Mouse (Mus musculus) lung, postnatal 10 days (tissue): ENCODE results near the gene 1700028P14Rik.

ENCODE experiments used
- DNase-seq: peaks from one replicate; pipeline ENCODE4 v3.0.0; 2021

The 1700028P14Rik gene

DNA sequence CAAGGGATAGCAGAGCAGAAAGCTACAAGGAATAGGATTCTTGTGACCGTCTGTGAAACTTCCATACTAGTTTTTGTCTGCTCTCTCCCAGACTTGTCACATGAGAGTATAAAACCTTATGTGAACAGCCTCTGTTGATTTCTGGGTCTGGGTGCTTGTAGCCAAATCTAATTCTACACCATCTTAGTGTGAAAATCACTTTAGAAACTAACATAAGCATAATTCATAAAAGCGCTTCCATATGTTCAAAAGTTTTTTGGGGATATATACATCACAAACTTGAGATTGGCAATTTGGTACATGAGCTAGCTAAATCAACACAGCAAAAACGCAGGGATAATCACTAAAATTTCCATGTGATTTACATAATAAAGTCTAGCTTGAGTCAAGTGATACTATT lies 57.7 kb downstream of the 1700028P14Rik start:
- no peak for DNase-seq

DNA sequence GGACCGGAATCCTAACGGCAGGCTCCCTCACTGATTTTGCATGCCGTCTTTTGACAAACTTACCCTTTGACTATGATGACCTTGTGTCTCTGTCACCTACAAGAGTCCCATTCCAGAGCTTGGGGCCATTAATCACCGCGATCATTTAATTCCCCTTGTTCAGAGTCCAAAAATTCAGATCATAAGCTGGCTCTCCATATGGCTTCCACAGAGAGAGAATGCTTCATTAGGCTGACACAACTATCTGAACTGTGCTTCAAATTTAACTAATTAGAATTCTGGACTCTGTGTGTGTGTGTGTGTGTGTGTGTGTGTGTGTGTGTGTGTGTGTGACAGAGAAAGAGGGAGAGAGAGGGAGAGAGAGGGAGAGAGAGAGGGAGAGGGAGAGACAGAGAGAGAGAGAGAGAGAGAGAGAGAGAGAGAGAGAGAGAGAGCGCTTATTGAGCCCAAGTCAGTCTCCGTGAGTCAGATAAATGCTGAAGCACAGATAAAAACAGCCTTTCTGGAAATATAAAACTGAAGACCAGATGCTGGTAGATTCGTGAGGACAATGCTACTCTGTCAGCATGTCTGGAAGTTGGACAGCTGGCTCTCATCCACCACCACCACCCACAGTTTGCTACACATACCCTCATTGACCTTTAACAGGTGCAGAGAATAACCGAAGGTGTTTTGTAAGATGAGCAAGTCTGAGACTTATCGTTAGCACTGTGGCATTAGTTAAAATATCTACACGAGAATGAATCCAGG lies 73.8 kb downstream of the 1700028P14Rik start:
- no peak for DNase-seq

DNA sequence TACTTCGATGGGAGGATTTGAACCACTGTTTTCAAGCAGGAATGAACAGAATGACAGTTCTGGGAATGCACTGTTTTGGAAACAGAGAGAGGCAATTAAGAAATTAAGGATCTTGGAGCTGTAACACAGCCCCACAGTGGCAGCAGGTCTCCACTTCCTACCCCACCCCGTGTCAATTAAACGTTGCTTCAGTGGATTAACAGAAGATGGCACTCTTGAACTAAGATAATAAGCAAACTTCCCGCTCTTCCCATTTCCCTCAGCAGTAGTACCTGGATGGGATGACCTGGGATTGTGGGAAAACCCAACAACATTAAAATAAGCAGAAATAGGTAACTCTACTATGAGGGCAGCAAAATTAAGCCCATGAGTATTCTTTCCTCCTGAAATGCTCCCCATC lies 75.9 kb downstream of the 1700028P14Rik start:
- DNase-seq = peak; percentile 5

DNA sequence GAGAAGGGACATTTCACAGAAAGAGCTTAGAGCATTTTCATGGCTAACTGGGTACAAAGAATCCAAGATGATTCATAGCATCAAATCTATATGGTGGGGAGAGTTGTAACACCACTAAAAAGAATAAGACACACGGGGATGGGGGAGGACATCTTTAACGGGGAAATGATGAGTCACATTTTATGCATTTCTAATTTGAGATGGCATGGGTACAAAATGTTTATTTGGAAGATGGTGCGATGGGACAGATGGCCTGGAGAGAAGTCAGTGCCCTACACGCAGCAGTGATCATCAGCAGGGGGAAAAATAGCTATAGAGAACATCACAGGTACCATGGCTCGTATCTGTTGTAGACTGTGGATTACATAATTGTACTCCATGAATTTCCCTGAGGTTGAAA lies 88.9 kb downstream of the 1700028P14Rik start:
- no peak for DNase-seq

DNA sequence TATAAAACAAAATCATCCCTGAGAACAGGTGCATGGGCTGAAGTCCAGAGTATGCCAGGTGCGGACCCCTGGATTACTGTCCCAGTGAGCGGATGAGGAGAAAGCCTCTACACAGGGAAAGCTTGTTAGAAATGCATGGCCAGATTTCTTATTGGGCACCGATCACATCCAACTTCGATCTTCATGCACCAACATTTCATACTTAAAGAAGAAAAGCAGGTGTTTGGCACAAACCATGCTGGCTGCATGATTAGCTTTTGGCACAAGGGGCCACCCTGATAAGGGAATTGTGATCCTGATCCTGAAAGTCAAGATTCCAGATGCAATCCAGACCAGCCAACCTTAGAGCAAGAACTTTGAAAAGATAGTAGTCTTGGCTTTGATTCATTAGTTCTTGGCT lies 90.0 kb downstream of the 1700028P14Rik start:
- no peak for DNase-seq

DNA sequence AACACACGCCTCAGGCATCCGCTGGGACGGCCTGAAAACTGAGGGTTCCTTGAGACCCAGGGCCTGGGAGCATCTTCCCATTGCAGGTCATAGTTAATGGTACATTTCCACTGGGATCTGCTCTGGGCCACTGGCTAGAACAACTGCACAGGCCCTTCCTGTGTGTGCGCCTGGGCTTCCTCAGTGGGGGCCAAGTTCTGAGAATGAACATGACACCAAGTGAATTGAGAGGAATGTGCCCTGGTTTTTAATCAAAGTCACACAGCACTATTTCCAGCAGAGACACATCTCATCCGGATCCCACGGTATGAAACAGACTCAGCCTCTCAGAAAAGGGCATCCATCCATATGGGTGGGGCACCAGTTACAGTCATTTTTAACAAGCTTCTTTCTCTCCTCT lies 90.6 kb downstream of the 1700028P14Rik start:
- no peak for DNase-seq

DNA sequence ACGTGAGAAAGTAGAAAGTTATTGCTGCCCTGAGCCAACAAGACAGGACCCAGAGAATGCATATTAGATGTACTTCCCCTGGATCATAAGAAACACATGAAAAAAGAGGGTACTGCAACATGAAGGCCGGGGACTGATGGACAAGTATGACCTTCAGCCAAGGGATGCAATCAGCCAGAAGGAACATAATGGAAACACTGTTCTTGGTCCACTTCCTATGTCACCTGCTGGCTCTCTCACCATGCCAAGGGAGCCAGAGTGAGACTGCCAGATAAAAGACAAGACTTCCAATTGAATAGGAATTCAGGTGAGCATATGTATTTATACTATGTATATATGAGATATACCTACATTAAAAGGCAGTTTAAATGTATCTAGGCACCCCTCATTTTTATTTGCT lies 99.2 kb downstream of the 1700028P14Rik start:
- DNase-seq = no peak

DNA sequence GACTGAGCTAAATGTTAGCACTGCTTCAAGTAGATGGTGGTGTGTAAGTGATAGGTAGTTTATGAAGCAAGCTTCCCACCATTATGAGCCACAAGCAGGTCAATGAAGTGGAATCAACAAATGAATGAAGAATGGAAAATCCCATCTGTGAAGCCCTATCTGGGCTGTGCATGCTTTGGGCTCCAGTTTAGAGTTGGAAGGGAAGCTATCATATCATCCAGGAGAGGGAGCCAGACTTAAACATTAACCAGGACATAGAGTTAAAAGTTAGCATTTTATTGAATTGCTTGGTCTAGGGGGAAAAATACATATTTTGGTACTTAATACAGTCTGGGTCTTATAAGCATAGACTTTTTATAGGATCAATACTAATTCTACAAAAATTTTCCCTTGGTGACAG lies 107.0 kb downstream of the 1700028P14Rik start:
- peak; percentile 28 for DNase-seq

DNA sequence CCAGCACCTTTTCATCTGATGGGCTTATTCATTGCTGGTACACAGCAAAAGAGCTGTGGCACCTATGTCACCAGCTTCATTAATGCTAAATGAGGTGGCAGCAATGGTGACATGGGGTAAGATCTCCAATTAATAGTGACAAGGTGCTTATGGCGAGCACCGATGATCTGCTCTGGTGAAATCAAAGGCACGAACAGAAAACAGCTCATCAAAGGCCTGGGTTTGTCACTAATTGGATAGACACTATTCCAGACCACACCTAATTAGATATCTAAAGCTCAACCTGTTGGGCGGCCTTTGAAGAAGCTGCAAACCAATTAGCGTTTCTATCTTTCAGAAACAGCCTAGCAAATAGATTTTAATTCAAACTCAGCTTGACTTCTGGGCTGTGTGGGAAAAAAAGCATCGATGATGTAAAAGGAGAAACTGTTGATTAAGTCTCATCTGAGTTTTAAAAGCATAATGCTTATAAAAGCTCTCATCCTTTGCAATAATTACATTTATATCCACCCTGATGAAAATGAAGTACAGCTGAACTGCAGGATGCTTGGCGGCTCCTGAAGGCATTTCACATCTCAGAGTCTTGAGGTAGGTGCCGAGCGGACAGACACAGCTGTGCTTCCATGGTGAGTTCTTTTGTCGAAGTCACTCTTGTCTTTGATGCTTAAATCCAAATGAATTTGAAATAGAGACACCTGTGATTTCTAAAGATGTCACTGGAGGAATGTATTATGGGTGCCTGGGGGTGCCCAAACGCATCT lies 109.2 kb downstream of the 1700028P14Rik start:
- DNase-seq = no peak

DNA sequence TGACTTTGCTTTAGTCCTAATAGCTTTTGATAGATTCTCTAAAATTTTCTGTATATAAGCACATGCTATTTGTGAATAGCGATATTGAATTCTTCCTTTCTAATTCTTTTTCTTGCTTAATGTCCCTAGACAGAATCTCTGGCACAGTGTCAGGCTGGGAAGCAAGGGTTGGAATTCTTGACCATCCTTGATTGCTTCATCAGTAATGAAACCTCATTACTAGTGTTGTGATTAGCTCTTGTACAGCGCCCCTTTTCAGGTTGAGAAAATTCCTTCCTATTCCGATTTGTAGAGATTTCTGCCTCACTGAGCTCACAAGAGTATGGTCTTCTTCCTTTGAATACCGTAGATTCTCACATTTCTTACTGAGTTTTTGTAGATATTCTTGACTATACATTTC lies 109.9 kb downstream of the 1700028P14Rik start:
- no peak for DNase-seq

DNA sequence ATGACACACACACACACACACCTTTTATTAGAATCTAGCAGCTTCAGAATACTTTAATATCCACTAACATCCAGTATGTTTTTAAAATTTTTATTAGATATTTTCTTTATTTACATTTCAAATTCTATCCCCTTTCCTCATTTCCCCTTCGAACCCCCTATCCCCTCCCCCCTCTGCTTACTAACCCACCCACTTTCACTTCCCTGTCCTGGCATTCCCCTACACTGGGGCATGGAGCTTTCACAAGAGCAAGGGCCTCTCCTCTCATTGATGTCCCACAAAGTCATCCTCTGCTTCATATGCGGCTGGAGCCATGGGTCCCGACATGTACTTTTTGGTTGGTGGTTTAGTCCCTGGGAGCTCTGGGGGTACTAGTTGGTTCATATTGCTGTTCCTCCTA lies 116.9 kb downstream of the 1700028P14Rik start:
- DNase-seq = no peak

DNA sequence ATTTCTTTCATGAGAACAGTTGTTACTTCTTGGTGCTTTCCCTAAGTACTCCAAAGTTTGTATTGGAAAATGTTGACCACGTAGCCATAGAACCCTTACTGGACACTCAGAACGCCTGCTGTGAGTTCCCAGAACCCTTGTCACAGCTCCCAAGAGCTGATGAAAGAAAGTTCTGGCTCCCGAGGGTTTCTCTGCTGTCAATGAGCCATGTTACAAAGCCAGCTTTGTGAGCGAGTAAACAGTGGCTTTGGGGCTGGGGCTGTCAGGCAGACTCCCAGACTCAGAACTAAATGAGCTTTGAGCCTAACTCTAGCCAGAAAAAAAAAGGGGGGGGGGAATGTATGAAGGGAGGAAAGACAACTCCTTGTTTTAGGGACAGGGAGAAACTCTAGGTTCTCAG lies 120.7 kb downstream of the 1700028P14Rik start:
- DNase-seq = peak; percentile 73

DNA sequence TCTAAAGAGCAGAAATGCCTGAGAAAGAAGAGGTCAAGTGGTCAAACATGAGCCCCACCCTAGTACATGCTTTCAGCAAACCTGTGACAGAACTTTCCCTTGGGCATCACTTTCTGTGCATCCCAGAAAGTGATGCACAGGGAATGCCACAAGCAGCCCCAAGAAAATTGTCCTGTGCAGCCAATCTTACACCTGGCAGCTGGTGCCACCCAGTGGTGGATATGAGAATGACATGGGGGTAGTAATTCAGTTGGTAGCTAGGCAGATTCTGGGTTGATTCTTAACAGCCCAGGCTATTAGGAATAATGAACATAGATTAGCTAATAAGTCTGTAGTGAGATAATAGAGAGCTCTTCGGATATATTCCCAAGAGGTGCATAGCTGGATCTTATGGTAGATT lies 128.9 kb downstream of the 1700028P14Rik start:
- DNase-seq = peak; percentile 79

DNA sequence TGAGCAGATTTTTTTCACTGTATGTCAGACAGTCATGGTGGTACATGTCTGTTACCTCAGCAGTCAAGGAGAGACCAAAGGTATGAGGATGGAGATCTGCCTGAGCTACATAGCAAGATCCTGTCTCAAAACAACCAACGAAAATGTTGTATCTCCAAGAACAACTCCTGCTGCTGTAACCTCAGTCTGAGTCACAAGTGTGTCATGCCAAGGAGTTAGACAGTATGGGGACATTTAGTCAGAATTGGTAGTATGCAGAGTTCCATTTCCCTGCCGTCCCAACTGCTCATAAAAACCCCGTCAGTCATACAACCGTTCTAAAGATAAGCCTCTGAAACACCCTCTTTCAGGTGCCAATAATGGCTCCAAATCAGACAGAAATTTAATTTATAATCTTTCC lies 130.8 kb downstream of the 1700028P14Rik start:
- no peak for DNase-seq

DNA sequence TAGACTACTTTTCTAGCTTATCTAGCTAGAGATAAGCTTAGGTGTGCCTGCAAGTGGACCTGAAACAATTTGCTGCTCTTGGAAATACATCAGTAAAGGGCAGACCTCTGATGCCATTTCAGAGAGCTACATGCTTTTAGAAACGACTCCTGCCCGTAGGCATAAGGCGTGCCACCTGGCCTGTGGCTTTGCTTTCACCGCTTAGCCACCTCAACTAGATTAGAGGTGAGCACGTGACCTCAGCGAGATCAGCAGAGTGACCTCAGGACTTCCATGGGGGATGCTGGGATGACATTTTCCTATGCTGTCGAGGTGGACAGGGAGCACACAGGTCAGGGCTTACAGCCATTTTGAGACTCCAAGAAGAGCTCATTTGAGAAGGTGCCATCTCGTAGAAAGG lies 131.5 kb downstream of the 1700028P14Rik start:
- DNase-seq = no peak

DNA sequence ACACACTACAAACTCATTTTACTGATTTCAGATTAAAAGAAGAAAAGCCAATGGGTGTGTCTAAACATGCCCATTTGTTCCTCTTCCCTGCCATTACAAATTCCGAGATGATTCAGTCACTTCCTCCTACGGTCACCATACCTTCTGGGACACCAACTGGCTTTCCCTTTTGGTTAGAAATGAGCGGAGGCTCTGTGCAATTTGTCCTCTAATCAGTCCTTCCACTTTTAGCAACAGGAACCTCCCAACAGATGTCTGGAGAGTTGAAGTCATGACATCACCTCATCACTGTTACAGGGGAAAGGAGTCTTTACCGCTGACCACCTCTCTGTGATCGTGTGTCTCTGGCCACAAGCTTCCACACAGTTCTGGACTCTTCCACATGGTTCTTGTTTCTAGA lies 132.0 kb downstream of the 1700028P14Rik start:
- DNase-seq = no peak

DNA sequence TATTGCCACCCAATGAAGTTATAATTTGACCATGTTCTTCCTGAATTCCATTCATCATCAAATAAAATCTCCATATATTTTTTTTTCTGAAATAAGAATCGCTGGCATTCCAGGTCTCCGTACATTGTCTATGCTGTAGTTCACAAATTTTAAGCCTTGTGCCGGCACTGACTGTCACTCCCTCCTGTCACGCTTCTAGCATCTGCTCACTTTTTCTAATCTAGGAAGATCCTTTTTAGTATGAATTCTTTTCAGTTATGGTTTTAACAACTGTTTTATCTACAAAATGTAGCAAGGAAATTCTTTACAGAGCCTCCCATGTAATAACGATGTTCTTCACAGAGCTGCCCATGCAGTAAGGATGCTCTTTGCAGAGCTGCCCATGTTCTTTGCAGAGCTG lies 134.1 kb downstream of the 1700028P14Rik start:
- DNase-seq = no peak

DNA sequence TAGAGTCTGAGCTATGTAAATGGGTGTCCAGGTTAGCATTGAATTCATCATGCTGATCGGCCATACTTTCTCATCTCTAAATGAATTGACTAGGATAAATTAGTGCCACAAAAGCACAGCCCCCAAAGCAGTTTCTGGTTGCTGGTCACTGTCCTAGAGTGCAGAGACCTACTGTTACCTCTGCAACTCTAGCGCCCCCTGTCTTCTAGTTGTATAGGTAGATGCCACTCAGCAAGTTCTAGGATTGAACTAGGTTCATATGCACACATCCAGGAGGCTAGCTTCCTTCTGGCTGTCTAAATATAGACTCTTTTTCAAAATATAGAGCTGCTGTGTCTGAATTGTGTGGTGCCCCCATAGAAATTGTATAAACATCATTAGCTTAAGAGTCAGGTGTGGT lies 141.3 kb downstream of the 1700028P14Rik start:
- peak; percentile 44 for DNase-seq
